Mouse (Mus musculus) megakaryocyte-erythroid progenitor cell, adult 5-6 weeks (primary cell): ENCODE data around the gene Ankdd1b. TPM values are rescaled to one million over a fixed set of nuclear protein-coding genes. Genes with fewer than 3 reads are reported as not detected.

Experiments
- ATAC-seq: replicated peaks from 2 replicates; pipeline ENCODE4 v1.8.0; 2016; ENCODE audit warnings: mild to moderate bottlenecking, inconsistent platforms; ENCODE audit not compliant: severe bottlenecking, poor library complexity, low FRiP score, low TSS enrichment
- total RNA-seq, 2 experiments: library from RNA; stranded (forward) in 1 of 2; stranded (reverse) in 1 of 2; fragments of 200-1000, 215-1000 nt in 1 of 2; fragments of >200 nt in 1 of 2; fragmentation: Nextera tagmentation in 1 of 2; gene quantifications; 2 replicates each; pipeline ENCODE4 v1.2.3; 2014 to 2017

Gene Ankdd1b
- total RNA-seq (2014; fragmentation: Nextera tagmentation) (not detected in 2 replicates), total RNA-seq (2017) (1.3 TPM in 1 of 2 replicates, not detected in the other)

DNA sequence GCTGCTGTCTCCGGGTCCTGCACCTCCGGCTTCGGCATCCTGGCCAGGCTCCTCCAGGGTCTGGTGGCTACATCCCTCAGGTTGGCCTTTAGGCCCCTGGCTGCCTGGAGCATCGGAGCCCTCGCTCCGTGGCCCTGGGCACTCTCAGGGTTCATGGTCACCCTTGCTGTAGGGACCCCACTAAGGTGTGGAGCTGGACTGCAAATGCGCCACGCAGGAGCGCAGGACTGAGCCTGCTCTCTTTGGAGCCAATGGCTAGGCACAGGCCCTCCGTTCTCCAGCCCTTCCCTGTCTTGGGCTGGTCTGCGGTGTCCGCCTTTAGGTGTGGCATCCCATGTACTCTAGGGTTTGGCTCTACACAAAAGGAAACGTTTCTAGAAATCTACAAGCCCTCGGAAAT is at the start of gene Ankdd1b:
Ankdd1b (minus strand) TSS at position 242 of the 400 bp plus-strand sequence.
- no peak for ATAC-seq

GRCm38 (mm10) chr13:96517335-96517734 is 46.3 kb upstream of the Ankdd1b start:
- ATAC-seq: no peak

- ATAC-seq: no peak
These were observed 45.3 kb upstream of the Ankdd1b start for GRCm38 (mm10) chr13:96516249-96516648.

DNA sequence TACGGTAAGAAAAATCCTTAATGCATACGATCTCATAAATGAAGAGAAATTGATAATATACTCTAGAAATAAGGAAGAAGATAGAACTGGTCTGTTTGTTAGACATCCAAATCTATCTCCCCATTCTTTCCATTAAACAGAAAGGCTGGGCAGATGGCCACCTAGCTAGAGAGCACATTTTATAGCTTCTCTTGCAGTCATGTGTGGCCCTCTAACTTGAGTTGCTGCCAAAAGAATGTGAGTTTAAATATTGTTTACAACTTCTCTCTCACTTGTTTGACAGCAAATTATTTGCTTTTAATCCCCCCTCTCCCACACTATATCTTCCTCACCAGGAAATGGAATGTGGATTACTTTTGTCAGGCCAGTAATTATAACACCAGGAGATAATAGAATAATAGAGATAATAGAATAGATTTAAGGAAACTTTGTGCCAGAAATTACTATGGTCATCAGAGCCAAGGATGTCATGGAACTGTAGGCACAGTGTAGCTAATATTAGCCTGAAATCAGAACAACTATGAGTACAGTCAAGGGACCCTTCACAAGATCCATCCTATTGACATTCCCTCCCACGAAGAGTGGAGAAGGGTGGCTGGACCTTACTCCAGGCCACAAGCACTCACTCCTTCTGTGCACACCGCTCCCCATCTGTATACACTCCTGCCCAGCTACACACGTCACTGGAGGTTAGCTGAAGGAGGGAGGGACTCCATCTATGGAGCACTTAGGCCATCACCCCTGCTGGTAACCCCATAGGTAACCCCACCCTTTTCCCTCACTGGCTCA is 43.4 kb upstream of the Ankdd1b start:
- ATAC-seq: no peak

DNA sequence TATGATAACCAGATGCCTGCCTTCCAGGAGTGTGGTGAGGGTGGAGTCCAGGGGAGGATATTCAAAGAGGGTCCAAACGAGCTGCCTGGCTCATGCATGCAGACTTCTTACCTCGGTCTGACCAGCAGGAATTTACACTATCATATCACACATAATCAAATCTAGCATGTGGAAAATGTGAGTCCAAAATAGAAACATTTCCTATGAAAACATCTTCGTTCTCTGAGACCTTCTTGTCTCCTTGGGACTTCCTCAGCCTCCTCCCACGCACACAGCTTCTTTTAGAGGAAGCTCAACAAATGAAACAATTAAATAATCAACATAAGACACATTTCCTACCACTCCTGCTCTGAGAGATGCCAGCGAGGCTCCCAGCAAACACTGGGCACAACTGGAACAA is 40.9 kb upstream of the Ankdd1b start:
- ATAC-seq: no peak; the same call in 1 of the 2 replicates

DNA sequence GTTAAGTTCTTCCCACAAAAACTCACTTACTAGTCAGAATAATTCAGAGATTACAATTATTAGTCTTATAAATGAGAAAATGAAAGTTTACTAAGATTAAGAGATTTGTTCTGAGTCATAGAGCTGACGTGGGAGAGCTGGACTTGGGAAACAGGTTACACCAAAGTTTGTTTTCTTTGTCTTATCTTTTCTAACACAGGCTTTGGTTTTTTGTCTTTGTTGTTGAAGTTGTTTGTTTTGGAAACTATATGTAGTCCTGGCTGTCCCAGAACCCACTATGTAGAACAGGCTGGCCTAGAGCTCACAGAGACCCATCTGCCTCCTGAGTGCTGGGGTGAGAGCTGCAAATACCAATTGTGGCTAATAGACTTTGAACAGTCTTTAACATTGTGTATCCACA is 40.3 kb upstream of the Ankdd1b start:
- ATAC-seq: 0 out of 2 replicates have a peak, but pooled peaks have one; percentile 13

DNA sequence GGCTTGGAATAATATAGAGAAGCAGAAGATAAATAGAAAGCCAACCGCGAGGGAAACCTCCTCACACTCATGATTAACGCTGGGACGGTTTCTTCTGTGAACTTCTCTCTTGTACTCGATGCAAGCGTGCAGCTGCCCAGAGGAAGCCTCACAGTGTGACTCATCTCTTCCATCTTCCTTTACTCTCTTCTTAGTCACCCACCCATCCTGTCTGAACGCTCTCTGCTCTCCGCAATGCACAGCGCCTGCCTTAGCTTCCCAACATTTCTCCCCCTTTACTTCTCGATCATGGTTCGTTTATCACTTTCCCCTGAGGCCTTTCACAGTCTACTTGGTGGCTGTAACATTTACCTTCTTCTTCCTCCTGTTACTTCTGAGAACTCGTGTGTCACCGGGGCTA is 39.6 kb upstream of the Ankdd1b start:
- ATAC-seq: 0 out of 2 replicates have a peak, but pooled peaks have one; percentile 24

- ATAC-seq: no peak
These were observed 36.5 kb upstream of the Ankdd1b start for GRCm38 (mm10) chr13:96507541-96507940.

- no peak for ATAC-seq
These were observed 35.3 kb upstream of the Ankdd1b start for GRCm38 (mm10) chr13:96506313-96506712.

DNA sequence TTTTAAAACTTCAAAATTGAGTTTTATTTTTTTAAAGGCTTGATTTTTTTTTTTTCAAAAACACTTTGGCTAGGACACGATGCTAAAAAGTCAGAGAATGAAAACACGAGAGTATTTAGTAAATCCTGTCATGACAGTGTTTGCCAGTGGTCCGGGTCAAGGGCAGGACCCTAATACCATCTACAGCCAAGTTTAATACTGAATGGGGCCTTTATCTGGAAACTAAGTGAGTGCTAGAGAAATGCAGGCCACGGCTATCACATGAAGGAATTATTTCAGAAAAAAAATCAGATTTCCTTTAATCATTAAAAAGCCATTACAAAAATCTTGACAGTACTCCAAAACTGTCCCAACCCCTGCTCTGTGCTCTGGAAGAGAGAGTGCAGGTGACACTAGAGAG is 34.7 kb upstream of the Ankdd1b start:
- ATAC-seq: no peak

DNA sequence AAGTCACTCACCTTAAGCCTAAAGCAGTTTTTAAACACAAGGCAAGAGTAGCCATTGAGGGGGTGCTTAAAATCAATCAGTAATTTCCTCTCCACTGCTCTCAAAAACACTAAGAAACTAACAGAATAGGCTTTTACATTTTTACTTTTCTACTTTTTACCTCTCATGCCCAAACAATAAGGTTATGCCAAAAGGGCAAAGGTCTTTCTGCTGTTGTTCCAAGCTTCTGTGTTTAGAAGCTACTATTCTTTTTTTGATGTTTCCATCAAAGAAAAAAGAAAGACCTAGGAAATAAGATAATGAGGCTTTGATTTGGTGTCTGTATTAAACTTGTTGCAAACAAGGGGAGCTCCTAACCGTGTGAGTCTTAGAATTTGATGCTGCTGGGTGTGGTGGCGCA is 28.9 kb upstream of the Ankdd1b start:
- no peak for ATAC-seq

DNA sequence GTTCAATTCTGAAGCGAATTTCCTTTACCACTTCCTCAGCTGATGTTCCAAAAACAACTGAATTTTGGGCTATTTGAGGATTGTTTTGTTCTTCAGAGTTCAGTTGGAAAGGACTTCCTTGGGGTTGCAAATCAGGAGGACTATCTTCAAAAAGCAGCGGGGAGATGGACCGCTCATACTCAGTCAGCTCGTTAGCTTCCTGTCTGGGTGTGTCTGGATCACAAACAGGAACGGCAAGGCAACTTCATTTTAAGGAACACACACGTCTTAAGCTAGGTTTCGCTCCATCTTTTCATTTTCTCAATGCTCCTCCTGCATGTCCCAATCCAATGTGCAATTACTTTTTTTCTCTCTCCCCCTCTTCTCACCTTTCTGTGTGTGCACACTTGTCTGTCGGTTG is 25.6 kb upstream of the Ankdd1b start:
- ATAC-seq: peak; percentile 57

GRCm38 (mm10) chr13:96490433-96490832 is 19.4 kb upstream of the Ankdd1b start, which contains the start of gene Gm17622:
TSS of gene Gm17622 (plus strand) at chr13:96490733.
- no peak for ATAC-seq

GRCm38 (mm10) chr13:96487968-96488367 is 17.0 kb upstream of the Ankdd1b start:
- ATAC-seq: no peak

GRCm38 (mm10) chr13:96487230-96487629 is 16.2 kb upstream of the Ankdd1b start:
- no peak for ATAC-seq

DNA sequence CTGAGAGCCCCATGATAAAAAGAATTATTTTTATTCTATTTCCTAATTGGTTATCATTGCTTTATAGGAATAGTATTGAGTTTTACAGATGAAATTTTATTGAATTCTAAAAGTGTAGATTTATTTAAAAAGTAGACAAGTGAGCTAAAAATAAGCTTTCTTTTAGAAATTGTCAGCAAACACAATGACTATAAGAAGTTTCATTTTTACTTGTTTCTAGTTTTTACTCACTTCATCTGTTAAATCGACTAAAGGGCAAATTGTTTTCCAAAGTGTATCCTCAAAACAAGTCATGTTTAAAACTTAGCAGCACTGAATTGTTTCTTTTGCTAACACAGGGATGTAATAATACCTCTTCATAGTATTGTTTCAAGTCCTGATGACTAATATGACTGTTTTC is 8.0 kb upstream of the Ankdd1b start:
- ATAC-seq: no peak

DNA sequence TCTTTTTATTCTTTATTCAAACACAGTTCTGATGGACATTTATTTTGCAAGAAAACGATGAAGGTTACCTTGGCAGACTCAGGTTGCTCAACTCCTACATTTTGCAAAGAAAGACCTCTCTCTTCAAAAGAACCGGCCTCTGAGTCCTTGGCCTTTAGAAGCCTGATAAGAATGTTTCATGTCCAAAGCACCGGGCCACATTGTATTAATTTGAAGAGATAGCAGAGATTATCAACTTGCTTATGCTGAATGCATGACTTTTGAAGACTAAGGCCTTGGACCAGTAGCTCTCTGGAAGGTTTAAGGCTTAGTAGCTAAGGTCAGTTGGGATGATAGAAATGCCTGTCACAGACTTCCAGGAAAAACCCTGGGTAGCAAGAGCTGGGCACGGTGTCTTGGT is 6.2 kb upstream of the Ankdd1b start:
- ATAC-seq: no peak

DNA sequence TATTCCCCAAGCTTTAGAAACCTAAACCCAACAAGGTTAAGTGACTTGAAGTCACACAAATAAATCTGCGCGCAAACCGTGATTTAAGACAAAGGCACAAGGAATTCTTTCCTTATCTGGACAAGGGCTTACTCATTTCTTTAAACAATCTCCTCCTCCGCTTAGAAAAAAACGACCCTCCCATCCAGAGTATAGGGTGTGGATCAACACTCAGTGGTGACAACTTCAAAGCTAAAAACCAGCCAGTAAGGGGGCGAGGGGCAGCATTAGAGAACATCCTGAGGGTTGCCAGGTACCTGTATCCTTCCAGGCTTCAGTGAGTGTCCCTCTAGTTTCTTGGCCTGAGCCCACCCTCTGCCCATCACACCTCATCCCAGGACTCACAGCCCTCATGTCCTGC is 442 bp downstream of the Ankdd1b start:
- ATAC-seq: no peak

- ATAC-seq: no peak
These were observed 2.3 kb downstream of the Ankdd1b start for GRCm38 (mm10) chr13:96468678-96469077.

DNA sequence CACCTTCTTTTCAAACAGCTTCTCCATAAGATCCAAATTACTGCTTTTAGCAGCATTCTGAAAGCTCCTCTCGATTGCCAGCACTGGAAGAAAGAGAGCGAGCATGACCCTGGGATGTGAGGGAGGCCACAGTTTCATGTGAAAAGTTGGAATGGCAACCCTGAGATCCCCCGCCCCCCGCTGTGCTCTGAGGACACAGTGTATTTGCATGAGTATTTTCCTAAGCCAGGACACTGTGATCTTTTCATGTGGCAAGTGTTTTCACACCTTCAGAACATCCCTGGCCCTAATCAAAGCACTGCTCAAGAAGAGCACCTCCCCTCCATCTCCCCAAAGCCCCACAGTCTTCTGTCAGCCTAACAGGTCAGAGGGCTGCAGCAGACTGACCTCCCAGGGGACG is 5.7 kb downstream of the Ankdd1b start:
- ATAC-seq: no peak

DNA sequence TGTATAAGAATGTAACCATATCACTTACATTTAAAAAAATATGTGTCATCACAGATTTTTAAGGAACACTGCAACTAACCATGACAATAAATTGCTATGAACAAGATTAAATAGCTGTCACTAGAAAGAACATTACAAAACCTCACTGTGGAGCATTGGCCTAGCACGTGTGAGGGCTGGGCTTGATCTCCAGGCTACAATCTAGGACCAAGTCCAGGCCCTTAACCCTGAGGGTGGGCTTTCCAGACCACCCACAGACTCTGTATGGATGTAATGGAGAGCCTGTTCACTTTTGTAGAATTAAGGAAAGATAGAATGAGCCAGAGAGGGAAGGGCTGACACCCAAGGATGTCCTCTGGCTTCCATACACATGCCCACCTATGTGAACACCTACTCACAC is 8.4 kb downstream of the Ankdd1b start:
- no peak for ATAC-seq
